Mouse (Mus musculus) liver, embryonic 14.5 days (tissue): ENCODE results near the gene Ranbp3l. TPM values are rescaled to one million over a fixed set of nuclear protein-coding genes. Genes with fewer than 3 reads are reported as not detected.

Experiments used
- ATAC-seq: fragments of 200-750 bp; cut with Nextera tagmentation; 2 replicates; pipeline ENCODE4 v1.8.0; 2017; ENCODE audit warnings: moderate number of reproducible peaks, mild to moderate bottlenecking, moderate library complexity; ENCODE audit not compliant: insufficient read depth
- DNase-seq, 3 experiments: peaks; one replicate each; pipeline ENCODE4 v3.0.0-alpha.2; 2012 to 2013; ENCODE audit warnings: low read depth in 3 of 3, low spot score in 3 of 3
- H3K27ac ChIP-seq: fragments of 300-500 bp; sonication (generic); 2 replicates; pipeline ENCODE4 v1.5.1; 2014; ENCODE audit warnings: moderate library complexity, mild to moderate bottlenecking, control low read depth, inconsistent platforms
- H3K27me3 ChIP-seq: fragments of 300-500 bp; sonication (generic); 2 replicates; pipeline ENCODE4 v1.6.1; 2014; ENCODE audit warnings: mild to moderate bottlenecking, low read length, moderate library complexity; ENCODE audit not compliant: control insufficient read depth, insufficient read depth
- H3K36me3 ChIP-seq: fragments of 300-500 bp; sonication (generic); replicated peaks from 2 replicates; pipeline ENCODE4 v1.6.1; 2014; ENCODE audit warnings: low read depth; ENCODE audit not compliant: control insufficient read depth, insufficient read depth
- H3K4me1 ChIP-seq, 2 experiments: fragments of 200-500 bp in 1 of 2; fragments of 300-500 bp in 1 of 2; sonication (generic) in 1 of 2; replicated peaks; 2 replicates each; pipeline ENCODE4 v1.6.1; 2012 to 2014; ENCODE audit warnings: antibody characterized with exemption in 1 of 2, inconsistent platforms in 1 of 2, low read length in 1 of 2; ENCODE audit not compliant: control insufficient read depth in 2 of 2, insufficient read depth in 2 of 2
- H3K4me2 ChIP-seq: fragments of 300-500 bp; sonication (generic); 2 replicates; pipeline ENCODE4 v1.6.1; 2014; ENCODE audit warnings: low read depth, mild to moderate bottlenecking, control low read depth, moderate library complexity
- H3K4me3 ChIP-seq, 2 experiments: fragments of 200-500 bp in 1 of 2; fragments of 300-500 bp in 1 of 2; sonication (generic) in 1 of 2; 2 replicates each; pipeline ENCODE4 v1.5.1; 2012 to 2014; ENCODE audit warnings: low read depth in 2 of 2, low read length in 2 of 2, mild to moderate bottlenecking in 2 of 2, control low read depth in 1 of 2, inconsistent platforms in 1 of 2, moderate library complexity in 1 of 2; ENCODE audit not compliant: insufficient read depth in 1 of 2
- H3K9ac ChIP-seq: fragments of 300-500 bp; sonication (generic); replicated peaks from 2 replicates; pipeline ENCODE4 v1.6.1; 2014; ENCODE audit warnings: mild to moderate bottlenecking, control low read depth, moderate library complexity
- H3K9me3 ChIP-seq: fragments of 300-500 bp; sonication (generic); 2 replicates; pipeline ENCODE4 v1.6.1; 2016; ENCODE audit warnings: low read length, mixed read lengths; ENCODE audit not compliant: control insufficient read depth
- CTCF ChIP-seq: IDR thresholded peaks from 2 replicates; pipeline ENCODE4 v1.5.1; 2016; ENCODE audit warnings: antibody characterized with exemption, low read depth, control low read depth
- EP300 ChIP-seq: IDR thresholded peaks from 2 replicates; pipeline ENCODE4 v1.6.1; 2016; ENCODE audit warnings: antibody characterized with exemption, low read depth
- WGBS: fragments of 180-500 bp; shearing (Covaris S2); extraction: QIAGEN DNeasy Blood & Tissue Kit; methylation state at CpG from one replicate; pipeline ENCODE4 v1.1.7; 2014; ENCODE audit not compliant: insufficient replicate concordance; 5-methylcytosine and 5-hydroxymethylcytosine counted together
- polyA plus RNA-seq, 2 experiments: library from polyadenylated mRNA; depleted of rRNA in 1 of 2; stranded (reverse) in 1 of 2; unstranded in 1 of 2; fragments of >200 nt; fragmentation: Nextera tagmentation in 1 of 2; extraction: Ambion mirVana in 1 of 2; gene quantifications; 2 replicates each; pipeline versions ENCODE4 v1.2.1 to v1.2.3; 2012 to 2014

Ranbp3l gene
- polyA plus RNA-seq, 2 experiments = 0.16 to 0.60 TPM

GRCm38 (mm10) chr15:9073684-9074083 is 105.9 kb downstream of the Ranbp3l start:
- Histone ChIP-seq H3K36me3 (peaks cover 22% of the 10 kb centered on the region), H3K9me3 (no peaks in the 10 kb centered on the region), H3K4me3 (peak overlapping the region; percentile 81 to 90), H3K4me1 (peaks cover 43 to 53% of the 10 kb centered on the region in 2 experiments), H3K27ac (peak overlapping the region; percentile 96), H3K27me3 (no peaks in the 10 kb centered on the region), H3K4me2 (peak overlapping the region; percentile 95), H3K9ac (peak overlapping the region; percentile 96)
- WGBS = 25% methylated on average over 5 of the region's 5 CpGs
- no peak for TF ChIP-seq CTCF
- TF ChIP-seq EP300 = no peak
- ATAC-seq = no peak
- no peak for DNase-seq

- H3K36me3 ChIP-seq = peaks cover 22% of the 10 kb centered on the region
- peaks cover 47 to 55% of the 10 kb centered on the region in 2 experiments for H3K4me1 ChIP-seq
- H3K4me2 ChIP-seq = peak overlapping the region; percentile 95
- H3K27ac ChIP-seq = peak overlapping the region; percentile 96
- no peaks in the 10 kb centered on the region for H3K9me3 ChIP-seq
- H3K27me3 ChIP-seq = no peaks in the 10 kb centered on the region
- 5% methylated on average over 2 of the region's 2 CpGs for WGBS
- H3K4me3 ChIP-seq = peak overlapping the region; percentile 81 to 90
- DNase-seq (no peak), ATAC-seq (no peak)
- no peak for TF ChIP-seq CTCF
- H3K9ac ChIP-seq = peak overlapping the region; percentile 96
These were observed 106.4 kb downstream of the Ranbp3l start for GRCm38 (mm10) chr15:9074139-9074538.

GRCm38 (mm10) chr15:9074671-9075070 is 106.9 kb downstream of the Ranbp3l start:
- ATAC-seq (peak; percentile 73), DNase-seq (peak; percentile 95 to 96 (median 95))
- Histone ChIP-seq H3K4me3 (peak overlapping the region; percentile 81 to 90), H3K9ac (peak overlapping the region; percentile 96), H3K4me1 (peaks cover 52 to 57% of the 10 kb centered on the region in 2 experiments), H3K36me3 (peaks cover 22% of the 10 kb centered on the region), H3K9me3 (no peaks in the 10 kb centered on the region), H3K4me2 (peak overlapping the region; percentile 95), H3K27ac (peak overlapping the region; percentile 96), H3K27me3 (no peaks in the 10 kb centered on the region)
- 3% methylated on average over 4 of the region's 4 CpGs for WGBS
- TF ChIP-seq EP300 (peak; percentile 99), CTCF (no peak)

GRCm38 (mm10) chr15:9075608-9076200 is 108.0 kb downstream of the Ranbp3l start:
- DNase-seq (no peak), ATAC-seq (no peak)
- Histone ChIP-seq H3K9me3 (no peaks in the 10 kb centered on the region), H3K36me3 (peaks cover 22% of the 10 kb centered on the region), H3K27ac (peak overlapping the region; percentile 96), H3K4me3 (peak overlapping the region; percentile 81 to 90), H3K9ac (peak overlapping the region; percentile 79), H3K4me1 (peaks cover 53 to 55% of the 10 kb centered on the region in 2 experiments), H3K27me3 (no peaks in the 10 kb centered on the region), H3K4me2 (peak overlapping the region; percentile 95)
- no peak for TF ChIP-seq CTCF
- TF ChIP-seq EP300 = no peak
- 19% methylated on average over 14 of the region's 14 CpGs for WGBS

GRCm38 (mm10) chr15:9078481-9079300 is 110.9 kb downstream of the Ranbp3l start:
- peak overlapping the region; percentile 98 for H3K27ac ChIP-seq
- peak overlapping the region; percentile 72 for H3K9ac ChIP-seq
- no peaks in the 10 kb centered on the region for H3K27me3 ChIP-seq
- H3K4me2 ChIP-seq = peak overlapping the region; percentile 95
- peaks cover 71 to 73% of the 10 kb centered on the region in 2 experiments for H3K4me1 ChIP-seq
- peak overlapping the region; percentile 49 to 53 for H3K4me3 ChIP-seq
- 8% methylated on average over 12 of the region's 12 CpGs for WGBS
- ATAC-seq (peak; percentile 72), DNase-seq (peak; percentile 68 to 77 (median 73))
- TF ChIP-seq EP300 (peak; percentile 68), CTCF (no peak)
- H3K36me3 ChIP-seq = peaks cover 31% of the 10 kb centered on the region
- H3K9me3 ChIP-seq = no peaks in the 10 kb centered on the region
